Mouse (Mus musculus): ENCODE measurements around the gene Timp3.

GRCm38 (mm10) chr10:86380626-86381025 lies 80.5 kb downstream of the Timp3 start:
- TF ChIP-seq USF2 (IDR thresholded peaks at IDR 0.05; ENCODE audit: borderline replicate concordance in 1 of 2, insufficient read depth in 1 of 2, low read depth in 1 of 2, low read length in 2 of 2) = no peak
- no peak for TF ChIP-seq CTCF (IDR thresholded peaks at IDR 0.05 in 2 of 3, conservative IDR thresholded peaks at IDR 0.05 in 1 of 3; ENCODE audit: control insufficient read depth in 1 of 3, insufficient read depth in 1 of 3, low read depth in 2 of 3, low read length in 3 of 3, poor library complexity in 1 of 3, severe bottlenecking in 1 of 3)
- TF ChIP-seq POLR2AphosphoS5 (IDR thresholded peaks at IDR 0.05; ENCODE audit: borderline replicate concordance, low read depth, low read length) = no peak
- TF ChIP-seq SIN3A (IDR thresholded peaks at IDR 0.05; ENCODE audit: low read length) = no peak
- no peak for TF ChIP-seq RAD21 (IDR thresholded peaks at IDR 0.05; ENCODE audit: low read depth, low read length)
- TF ChIP-seq MAFK (IDR thresholded peaks at IDR 0.05; ENCODE audit: borderline replicate concordance, low read depth, low read length) = no peak
- TF ChIP-seq POLR2A (IDR thresholded peaks at IDR 0.05; ENCODE audit: control insufficient read depth in 1 of 2, insufficient read depth in 1 of 2, low read depth in 1 of 2, low read length in 2 of 2, poor library complexity in 1 of 2) = no peak
- no peak for TF ChIP-seq KAT2A (conservative IDR thresholded peaks at IDR 0.05; ENCODE audit: low read depth, low read length)

All from MEL (cell line).